Mouse (Mus musculus) stomach, postnatal 0 days (tissue): ENCODE measurements around the gene Mical3. TPM values are rescaled to one million over a fixed set of nuclear protein-coding genes. Genes with fewer than 3 reads are reported as not detected.

Experiments
- ATAC-seq: fragments of 200-750 bp; cut with Nextera tagmentation; 2 replicates; pipeline ENCODE4 v1.8.0; 2017; ENCODE audit not compliant: low FRiP score, low TSS enrichment
- DNase-seq: peaks from one replicate; pipeline ENCODE4 v3.0.0-alpha.2; 2016; ENCODE audit warnings: low spot score
- H3K27ac ChIP-seq: fragments of 300-500 bp; sonication (generic); replicated peaks from 2 replicates; pipeline ENCODE4 v1.5.1; 2014; ENCODE audit warnings: mild to moderate bottlenecking, control low read depth
- H3K27me3 ChIP-seq: fragments of 300-500 bp; sonication (generic); 2 replicates; pipeline ENCODE4 v1.6.1; 2014; ENCODE audit warnings: low read length; ENCODE audit not compliant: control insufficient read depth, insufficient read depth
- H3K36me3 ChIP-seq: fragments of 300-500 bp; sonication (generic); 2 replicates; pipeline ENCODE4 v1.6.1; 2014; ENCODE audit warnings: low read length, mixed read lengths; ENCODE audit not compliant: control insufficient read depth, insufficient read depth
- H3K4me1 ChIP-seq: fragments of 300-500 bp; sonication (generic); replicated peaks from 2 replicates; pipeline ENCODE4 v1.6.1; 2014; ENCODE audit warnings: antibody characterized with exemption; ENCODE audit not compliant: control insufficient read depth, insufficient read depth
- H3K4me2 ChIP-seq: fragments of 300-500 bp; sonication (generic); replicated peaks from 2 replicates; pipeline ENCODE4 v1.6.1; 2014; ENCODE audit warnings: low read depth, mild to moderate bottlenecking, control low read depth, moderate library complexity
- H3K4me3 ChIP-seq: fragments of 300-500 bp; sonication (generic); 2 replicates; pipeline ENCODE4 v1.5.1; 2014; ENCODE audit warnings: low read depth, low read length, control low read depth
- H3K9ac ChIP-seq: fragments of 300-500 bp; sonication (generic); 2 replicates; pipeline ENCODE4 v1.6.1; 2014; ENCODE audit warnings: mild to moderate bottlenecking, low read length, control low read depth, mixed read lengths
- H3K9me3 ChIP-seq: fragments of 300-500 bp; sonication (generic); 2 replicates; pipeline ENCODE4 v1.6.1; 2016; ENCODE audit warnings: low read length; ENCODE audit not compliant: control insufficient read depth
- CTCF ChIP-seq: IDR thresholded peaks from 2 replicates; pipeline ENCODE4 v1.5.1; 2016; ENCODE audit warnings: antibody characterized with exemption, low read depth, mild to moderate bottlenecking, moderate library complexity
- EP300 ChIP-seq: optimal IDR thresholded peaks from 2 replicates; pipeline ENCODE3; 2016; ENCODE audit warnings: antibody characterized with exemption
- WGBS: fragments of 180-500 bp; shearing (Covaris S2); extraction: QIAGEN DNeasy Blood & Tissue Kit; methylation state at CpG from one replicate; pipeline ENCODE4 v1.1.7; 2014; 5-methylcytosine and 5-hydroxymethylcytosine counted together
- polyA plus RNA-seq: library from polyadenylated mRNA; unstranded; fragments of >200 nt; fragmentation: Nextera tagmentation; extraction: Ambion mirVana; gene quantifications from 2 replicates; pipeline ENCODE4 v1.2.1, GENCODE M21; 2015

Gene Mical3
- polyA plus RNA-seq, 1 experiment from 2014 or later: 4.5 TPM

DNA sequence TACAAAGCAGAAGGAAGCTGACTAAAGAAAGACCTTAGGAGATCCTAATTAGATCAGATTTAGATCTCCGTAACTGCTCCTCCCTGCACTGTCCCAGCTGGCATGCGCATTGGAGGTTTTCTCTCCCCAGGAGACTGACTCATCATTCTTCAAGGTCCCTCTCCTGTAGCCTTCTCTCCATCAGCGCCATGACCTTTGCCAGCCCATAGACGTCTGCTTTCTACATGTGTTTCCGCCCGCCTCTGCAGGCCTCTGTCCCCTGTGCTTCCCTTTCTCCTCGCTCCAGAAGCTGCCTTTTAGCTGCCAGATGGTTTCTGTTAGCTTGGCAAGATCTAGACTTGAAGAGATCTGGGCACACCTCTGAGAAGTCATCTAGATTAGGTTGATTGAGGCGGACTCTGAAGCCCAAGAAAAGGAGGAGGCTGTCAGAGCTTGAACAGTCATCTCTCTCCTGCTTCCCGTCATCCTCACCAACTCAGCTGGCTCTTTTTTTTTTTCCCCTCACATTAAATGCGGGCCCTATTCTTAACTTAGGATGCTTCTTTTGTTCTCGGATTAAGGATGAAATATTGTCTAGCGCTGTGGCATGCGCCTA is 14.3 kb upstream of the Mical3 start:
- TF ChIP-seq CTCF (no peak), EP300 (no peak)
- peak; percentile 35; the same call in 1 of the 2 replicates for ATAC-seq
- H3K9me3 ChIP-seq: no peaks in the 10 kb centered on the region
- no peak overlapping the region for H3K9ac ChIP-seq
- no peak overlapping the region for H3K4me3 ChIP-seq
- H3K4me1 ChIP-seq: no peaks in the 10 kb centered on the region; the same call in 1 of the 2 replicates
- H3K36me3 ChIP-seq: no peaks in the 10 kb centered on the region
- WGBS: 74% methylated on average over 13 of the region's 13 CpGs
- H3K4me2 ChIP-seq: no peak overlapping the region
- no peak overlapping the region for H3K27ac ChIP-seq
- DNase-seq: no peak
- no peaks in the 10 kb centered on the region for H3K27me3 ChIP-seq

- DNase-seq: peak; percentile 52
- Histone ChIP-seq H3K9ac (no peak overlapping the region), H3K27ac (no peak overlapping the region), H3K4me1 (no peaks in the 10 kb centered on the region; the same call in 1 of the 2 replicates), H3K36me3 (no peaks in the 10 kb centered on the region), H3K27me3 (no peaks in the 10 kb centered on the region), H3K4me3 (no peak overlapping the region), H3K9me3 (no peaks in the 10 kb centered on the region), H3K4me2 (no peak overlapping the region)
- ATAC-seq: peak; percentile 71
- TF ChIP-seq EP300: no peak
- no peak for TF ChIP-seq CTCF
- 43% methylated on average over 4 of the region's 4 CpGs for WGBS
Measured at GRCm38 (mm10) chr6:121144066-121144465, 13.3 kb upstream of the Mical3 start.

DNA sequence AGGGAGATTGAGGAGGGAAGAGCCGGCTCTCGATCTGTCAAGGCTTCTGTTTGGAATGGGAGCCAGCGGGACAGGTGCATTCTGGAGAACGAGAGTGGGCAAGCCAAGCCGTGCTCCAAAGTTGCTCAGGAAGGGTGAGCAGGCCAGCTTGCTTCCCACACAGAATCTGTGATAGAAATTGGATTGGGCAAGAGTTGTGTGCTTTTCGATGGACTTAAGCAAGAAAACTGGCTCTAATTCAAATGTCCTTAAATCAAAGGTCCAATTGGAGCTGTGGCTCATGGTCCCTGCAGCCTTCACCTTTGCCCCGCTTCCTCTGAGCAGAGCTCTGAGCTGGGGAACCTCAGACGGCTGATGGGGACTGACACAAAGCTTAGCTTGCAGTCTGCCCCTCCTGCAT is 12.6 kb upstream of the Mical3 start:
- Histone ChIP-seq H3K27me3 (no peaks in the 10 kb centered on the region), H3K27ac (no peak overlapping the region), H3K4me1 (no peaks in the 10 kb centered on the region; the same call in 1 of the 2 replicates), H3K36me3 (no peaks in the 10 kb centered on the region), H3K9ac (no peak overlapping the region), H3K9me3 (no peaks in the 10 kb centered on the region), H3K4me3 (no peak overlapping the region), H3K4me2 (no peak overlapping the region)
- ATAC-seq (no peak), DNase-seq (no peak)
- TF ChIP-seq CTCF (no peak), EP300 (no peak)
- 76% methylated on average over 8 of the region's 8 CpGs for WGBS

- H3K4me2 ChIP-seq: no peak overlapping the region
- no peaks in the 10 kb centered on the region; the same call in 1 of the 2 replicates for H3K4me1 ChIP-seq
- H3K9ac ChIP-seq: no peak overlapping the region
- no peaks in the 10 kb centered on the region for H3K36me3 ChIP-seq
- no peak for ATAC-seq
- WGBS: 74% methylated on average over 7 of the region's 7 CpGs
- H3K4me3 ChIP-seq: no peak overlapping the region
- TF ChIP-seq EP300: no peak
- no peak for TF ChIP-seq CTCF
- H3K27ac ChIP-seq: no peak overlapping the region
- H3K27me3 ChIP-seq: no peaks in the 10 kb centered on the region
- no peaks in the 10 kb centered on the region for H3K9me3 ChIP-seq
- no peak for DNase-seq
Measured at GRCm38 (mm10) chr6:121142298-121142697, 11.5 kb upstream of the Mical3 start.

DNA sequence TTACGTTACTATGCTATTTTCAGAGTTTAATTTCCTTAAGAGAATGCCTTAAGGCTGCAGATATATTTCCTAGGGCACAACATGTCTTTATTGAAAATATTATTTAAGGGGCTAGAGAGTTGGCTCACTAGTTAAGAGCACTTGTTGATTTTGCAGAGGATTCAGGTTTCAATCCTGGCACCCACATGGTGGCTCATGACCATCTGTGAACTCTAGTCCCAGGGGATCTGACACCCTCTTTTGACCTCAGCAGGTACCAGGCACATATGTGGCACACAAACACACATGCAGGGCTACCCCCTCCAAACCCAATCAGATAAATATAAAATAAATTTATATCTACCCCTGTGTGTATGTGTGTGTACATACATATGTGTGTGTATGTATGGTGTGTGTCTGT is 8.5 kb upstream of the Mical3 start:
- Histone ChIP-seq H3K9me3 (no peaks in the 10 kb centered on the region), H3K4me2 (no peak overlapping the region), H3K27me3 (no peaks in the 10 kb centered on the region), H3K4me3 (no peak overlapping the region), H3K4me1 (no peaks in the 10 kb centered on the region; the same call in 1 of the 2 replicates), H3K36me3 (no peaks in the 10 kb centered on the region), H3K27ac (no peak overlapping the region), H3K9ac (no peak overlapping the region)
- WGBS: 98% methylated on average over 1 of the region's 1 CpGs
- TF ChIP-seq CTCF: no peak
- no peak for TF ChIP-seq EP300
- DNase-seq: no peak
- no peak for ATAC-seq

DNA sequence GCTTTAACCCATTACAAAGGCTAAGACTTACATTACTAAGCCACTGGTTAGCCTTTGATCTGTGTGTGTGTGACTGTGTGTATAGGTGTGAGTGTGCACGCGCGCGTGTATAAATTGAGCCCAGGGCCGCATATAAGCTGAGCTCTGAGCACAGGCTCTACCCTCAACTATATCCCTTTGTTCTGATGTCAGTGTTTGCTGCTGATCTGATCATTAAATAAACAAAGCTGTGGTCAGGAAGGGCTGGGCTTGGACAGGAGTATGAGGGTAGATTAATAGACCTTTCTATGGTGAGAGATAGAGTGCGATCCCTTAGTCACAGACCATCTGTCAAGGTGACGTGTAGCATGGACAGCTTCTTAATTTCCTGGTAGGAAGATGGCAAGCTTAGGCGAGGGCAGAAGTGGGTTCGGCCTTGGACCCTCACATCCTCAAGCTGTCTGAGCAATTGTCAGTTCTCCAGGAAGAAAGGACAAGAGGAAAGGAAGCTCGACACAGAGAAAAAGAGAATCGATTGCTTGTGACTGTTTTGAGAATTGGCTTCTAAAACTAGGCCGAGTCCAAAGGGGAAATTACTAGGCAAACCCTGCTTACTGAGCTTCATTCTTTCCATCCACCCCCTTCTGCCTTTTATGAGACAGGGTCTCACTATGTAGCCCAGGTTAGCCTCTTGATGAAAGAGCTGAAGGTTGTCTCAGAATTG is 7.7 kb upstream of the Mical3 start:
- peak; percentile 44 for DNase-seq
- WGBS: 55% methylated on average over 12 of the region's 12 CpGs
- Histone ChIP-seq H3K36me3 (no peaks in the 10 kb centered on the region), H3K9me3 (no peaks in the 10 kb centered on the region), H3K4me2 (no peak overlapping the region), H3K4me1 (no peaks in the 10 kb centered on the region; the same call in 1 of the 2 replicates), H3K4me3 (no peak overlapping the region), H3K27ac (no peak overlapping the region), H3K27me3 (no peaks in the 10 kb centered on the region), H3K9ac (no peak overlapping the region)
- ATAC-seq: peak; percentile 92
- no peak for TF ChIP-seq EP300
- TF ChIP-seq CTCF: no peak
